In genomic region chr14:55884166-55884565, GRCm38 (mm10) we compare ENCODE assay signal across 8 mouse cellular contexts. TPM values are rescaled to one million over a fixed set of nuclear protein-coding genes. Genes with fewer than 3 reads are reported as not detected.
A peak's percentile ranks its signal among the peaks of the same experiment; 100 is the strongest.
DNase-seq lines count a peak whose midpoint lies in the region; ATAC-seq and TF ChIP-seq lines count a peak whose summit lies in the region.

Gene Cbln3 (minus strand): TSS chr14:55884392.

- no peak for TF ChIP-seq POLR2A in bone marrow, adult 2 months (IDR thresholded peaks at IDR 0.05; ENCODE audit: borderline replicate concordance, control insufficient read depth, low read depth, low read length)
- no peak for TF ChIP-seq POLR2A in limb, embryonic 14.5 days (IDR thresholded peaks at IDR 0.05; ENCODE audit: borderline replicate concordance, extremely low read depth, insufficient read depth, insufficient read length)

- DNase-seq in layer of hippocampus, adult 2 months (ENCODE audit: low spot score in 2 of 2) = no peak
- no peak for DNase-seq in layer of hippocampus, adult 9-10 months (ENCODE audit: low spot score)
- peak; percentile 61 for DNase-seq in forebrain, embryonic 14.5 days (ENCODE audit: low spot score)
- DNase-seq in hindbrain, embryonic 11.5 days (ENCODE audit: low spot score) = no peak
- DNase-seq in limb, embryonic 14.5 days (ENCODE audit: low spot score) = no peak
- no peak for DNase-seq in left cerebral cortex, adult 18-20 months (ENCODE audit: low spot score in 2 of 2)

- 38% methylated on average over 4 of the region's 4 CpGs for whole genome bisulfite sequencing in bone marrow, adult 2 months
- 26% methylated on average over 4 of the region's 4 CpGs for WGBS in forebrain, embryonic 14.5 days
- WGBS in hindbrain, embryonic 11.5 days = 42% methylated on average over 4 of the region's 4 CpGs
- WGBS in limb, embryonic 14.5 days = 48% methylated on average over 4 of the region's 4 CpGs
- 30% methylated on average over 4 of the region's 4 CpGs for WGBS in midbrain, embryonic 15.5 days

- H3K27me3 ChIP-seq in forebrain, embryonic 14.5 days (replicated peaks; ENCODE audit: control insufficient read depth, insufficient read depth, low read length) = no peaks in the 10 kb centered on the region
- H3K27me3 ChIP-seq in hindbrain, embryonic 11.5 days (ENCODE audit: control insufficient read depth, insufficient read depth, low read length) = no peaks in the 10 kb centered on the region
- no peaks in the 10 kb centered on the region for H3K27me3 ChIP-seq in limb, embryonic 14.5 days (ENCODE audit: control insufficient read depth, insufficient read depth, low read length)
- no peaks in the 10 kb centered on the region for H3K27me3 ChIP-seq in midbrain, embryonic 15.5 days (replicated peaks)

- H3K36me3 ChIP-seq in forebrain, embryonic 14.5 days (ENCODE audit: control insufficient read depth, insufficient read depth, low read length) = peaks cover 26% of the 10 kb centered on the region
- H3K36me3 ChIP-seq in hindbrain, embryonic 11.5 days (ENCODE audit: control insufficient read depth, insufficient read depth, low read length) = 0 out of 2 replicates have a peak, but pooled peaks cover 3% of the 10 kb centered on the region
- H3K36me3 ChIP-seq in limb, embryonic 14.5 days (ENCODE audit: control insufficient read depth, insufficient read depth, low read length) = peaks cover 31% of the 10 kb centered on the region
- H3K36me3 ChIP-seq in midbrain, embryonic 15.5 days (replicated peaks) = peaks cover 11% of the 10 kb centered on the region; the same call in 1 of the 2 replicates

- TF ChIP-seq CTCF in layer of hippocampus, adult 2 months (conservative IDR thresholded peaks at IDR 0.05) = no peak
- no peak for TF ChIP-seq CTCF in bone marrow, adult 2 months (IDR thresholded peaks at IDR 0.05; ENCODE audit: control insufficient read depth, insufficient read depth, low read length)

- peaks cover 3% of the 10 kb centered on the region for H3K4me1 ChIP-seq in bone marrow, adult 2 months (ENCODE audit: control insufficient read depth, insufficient read depth, low read length)
- H3K4me1 ChIP-seq in forebrain, embryonic 14.5 days (ENCODE audit: control insufficient read depth, insufficient read depth, low read length) = peaks cover 15% of the 10 kb centered on the region
- H3K4me1 ChIP-seq in hindbrain, embryonic 11.5 days (replicated peaks; ENCODE audit: control insufficient read depth, insufficient read depth, low read length) = no peaks in the 10 kb centered on the region; the same call in 1 of the 2 replicates
- peaks cover 15% of the 10 kb centered on the region for H3K4me1 ChIP-seq in limb, embryonic 14.5 days (ENCODE audit: control insufficient read depth, insufficient read depth, low read length)
- peaks cover 24% of the 10 kb centered on the region for H3K4me1 ChIP-seq in midbrain, embryonic 15.5 days

- H3K9ac ChIP-seq in forebrain, embryonic 14.5 days (ENCODE audit: low read length) = peak within 1 kb of the TSS; percentile 90
- peak within 1 kb of the TSS; percentile 81 for H3K9ac ChIP-seq in hindbrain, embryonic 11.5 days (ENCODE audit: low read depth, low read length)
- peak within 1 kb of the TSS; percentile 82 for H3K9ac ChIP-seq in limb, embryonic 14.5 days (ENCODE audit: low read depth, low read length, severe bottlenecking)
- peak within 1 kb of the TSS; percentile 79 for H3K9ac ChIP-seq in midbrain, embryonic 15.5 days

- peak; percentile 51 for ATAC-seq in forebrain, embryonic 14.5 days
- ATAC-seq in hindbrain, embryonic 11.5 days (ENCODE audit: low FRiP score) = peak; percentile 25; the same call in 1 of the 2 replicates
- 0 out of 2 replicates have a peak, but pooled peaks have one; percentile 1 for ATAC-seq in limb, embryonic 14.5 days (ENCODE audit: low FRiP score, low read depth)
- peak; percentile 56 for ATAC-seq in midbrain, embryonic 15.5 days (replicated peaks)

- peak within 1 kb of the TSS; percentile 77 for H3K4me3 ChIP-seq in layer of hippocampus, adult 2 months
- H3K4me3 ChIP-seq in bone marrow, adult 2 months (replicated peaks; ENCODE audit: control insufficient read depth, low read depth, low read length) = peak within 1 kb of the TSS; percentile 81
- peak within 1 kb of the TSS; percentile 75 for H3K4me3 ChIP-seq in forebrain, embryonic 14.5 days (ENCODE audit: low read depth, low read length)
- H3K4me3 ChIP-seq in hindbrain, embryonic 11.5 days (ENCODE audit: low read depth, low read length) = peak within 1 kb of the TSS; percentile 63
- peak within 1 kb of the TSS; percentile 85 for H3K4me3 ChIP-seq in limb, embryonic 14.5 days (replicated peaks; ENCODE audit: low read length)
- H3K4me3 ChIP-seq in midbrain, embryonic 15.5 days = peak within 1 kb of the TSS; percentile 81

- H3K4me2 ChIP-seq in forebrain, embryonic 14.5 days (ENCODE audit: low read length) = peak within 1 kb of the TSS; percentile 81
- peak within 1 kb of the TSS; percentile 76 for H3K4me2 ChIP-seq in hindbrain, embryonic 11.5 days (replicated peaks; ENCODE audit: low read depth, low read length)
- H3K4me2 ChIP-seq in limb, embryonic 14.5 days (replicated peaks; ENCODE audit: low read depth, low read length, severe bottlenecking) = peak within 1 kb of the TSS; percentile 71
- peak within 1 kb of the TSS; percentile 91 for H3K4me2 ChIP-seq in midbrain, embryonic 15.5 days

- H3K27ac ChIP-seq in layer of hippocampus, adult 2 months = peak within 1 kb of the TSS; percentile 92
- H3K27ac ChIP-seq in bone marrow, adult 2 months (ENCODE audit: control insufficient read depth, insufficient read depth, low read depth, low read length, poor library complexity) = peak within 1 kb of the TSS; percentile 98
- peak within 1 kb of the TSS; percentile 75 for H3K27ac ChIP-seq in forebrain, embryonic 14.5 days (ENCODE audit: low read depth, low read length)
- H3K27ac ChIP-seq in hindbrain, embryonic 11.5 days (ENCODE audit: low read depth, low read length) = peak within 1 kb of the TSS; percentile 55
- peak within 1 kb of the TSS; percentile 88 for H3K27ac ChIP-seq in limb, embryonic 14.5 days (replicated peaks; ENCODE audit: low read depth, low read length)
- H3K27ac ChIP-seq in midbrain, embryonic 15.5 days = peak within 1 kb of the TSS; percentile 64

- no peaks in the 10 kb centered on the region for H3K9me3 ChIP-seq in forebrain, embryonic 14.5 days (replicated peaks; ENCODE audit: control insufficient read depth, low read length)
- H3K9me3 ChIP-seq in hindbrain, embryonic 11.5 days (ENCODE audit: control insufficient read depth, low read length) = no peaks in the 10 kb centered on the region
- no peaks in the 10 kb centered on the region for H3K9me3 ChIP-seq in limb, embryonic 14.5 days (ENCODE audit: control insufficient read depth, low read length)
- no peaks in the 10 kb centered on the region for H3K9me3 ChIP-seq in midbrain, embryonic 15.5 days

RNA-seq across cellular contexts. Expression of gene Cbln3, which starts in this region (rescaled TPM):
- under 1 TPM; 0.32 to 0.54 TPM for total RNA-seq in layer of hippocampus, adult 2 months (2021)
- not detected in 2 replicates for polyA plus RNA-seq in bone marrow, adult 2 months (2011; ENCODE audit: insufficient read depth, insufficient read length, low replicate concordance, missing spikeins)
- polyA plus RNA-seq in forebrain, embryonic 14.5 days (2014; fragmentation: Nextera tagmentation; extraction: Ambion mirVana) = 0.20 and 0.27 TPM in 2 replicates
- 0.17 and 0.31 TPM in 2 replicates for polyA plus RNA-seq in hindbrain, embryonic 11.5 days (2014; fragmentation: Nextera tagmentation; extraction: Ambion mirVana)
- polyA plus RNA-seq in limb, embryonic 14.5 days (2012; rRNA removed) = 1.0 and 1.3 TPM in 2 replicates
- polyA plus RNA-seq in limb, embryonic 14.5 days (2014; fragmentation: Nextera tagmentation; extraction: Ambion mirVana) = 0.25 and 0.54 TPM in 2 replicates
- 0.19 and 0.20 TPM in 2 replicates for polyA plus RNA-seq in midbrain, embryonic 15.5 days (2015; fragmentation: Nextera tagmentation; extraction: Ambion mirVana)
- total RNA-seq in left cerebral cortex, adult 18-20 months (2021) = under 1 TPM; 0.16 to 0.23 TPM

Comparison
In these comparisons a context has a peak if more than half of its experiments do, and no peak if none do; other contexts are left out.
1. Peak in DNase-seq, ATAC-seq, H3K4me3 ChIP-seq, H3K27ac ChIP-seq, H3K9ac ChIP-seq and H3K4me2 ChIP-seq in forebrain, embryonic 14.5 days; RNA of the gene not detected or under 1 TPM.
2. Peak in ATAC-seq, H3K4me3 ChIP-seq, H3K27ac ChIP-seq, H3K9ac ChIP-seq and H3K4me2 ChIP-seq in hindbrain, embryonic 11.5 days; RNA of the gene not detected or under 1 TPM.
3. Peak in ATAC-seq, H3K4me3 ChIP-seq, H3K27ac ChIP-seq, H3K9ac ChIP-seq and H3K4me2 ChIP-seq in midbrain, embryonic 15.5 days; RNA of the gene not detected or under 1 TPM.
4. ATAC-seq: peak in every context shown above with its lines; median percentile 56 in midbrain, embryonic 15.5 days; 51 in forebrain, embryonic 14.5 days; 25 in hindbrain, embryonic 11.5 days; 1 in limb, embryonic 14.5 days.